Mouse (Mus musculus) heart, postnatal 14 days (tissue): ENCODE measurements at regions not wholly inside any gene's neighbourhood (a gene's known extent, or its start where the extent isn't known, plus 50 kb on each side); places are given as distances from the start of the nearest gene placed in this dataset.
A peak's percentile ranks its signal among the peaks of the same experiment; 100 is the strongest.

Source experiments
- DNase-seq, 2 experiments: peaks; one replicate each; pipeline ENCODE4 v3.0.0; 2021 to 2022
- intact Hi-C: fragments of 180-260 bp; cut with DNase I; formaldehyde crosslinking; loops from one replicate; pipeline ENCODE4 v1.15.1; 2025

DNA sequence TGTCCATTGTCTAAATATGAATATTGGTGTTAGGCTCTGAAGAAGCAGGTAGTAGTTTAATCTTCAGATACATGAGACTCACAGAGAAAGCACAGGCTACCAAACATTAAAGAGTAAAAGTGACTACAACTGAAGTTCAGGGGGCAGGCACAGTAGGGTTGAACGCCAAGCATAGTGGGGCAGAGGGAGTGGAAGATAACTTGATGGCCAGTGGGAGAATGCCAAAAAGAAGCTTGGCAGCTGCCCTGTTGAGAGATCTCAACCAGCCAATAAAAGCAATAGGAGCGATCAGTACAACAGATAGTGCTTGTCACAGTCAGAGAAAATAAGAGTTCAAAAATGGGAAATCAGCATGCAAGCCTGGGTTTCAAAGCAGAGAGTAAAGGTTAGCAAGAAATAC lies 125.4 kb upstream of the Cblb start:
- peak; percentile 2 to 4 for DNase-seq
- intact Hi-C loops: no loop called here

DNA sequence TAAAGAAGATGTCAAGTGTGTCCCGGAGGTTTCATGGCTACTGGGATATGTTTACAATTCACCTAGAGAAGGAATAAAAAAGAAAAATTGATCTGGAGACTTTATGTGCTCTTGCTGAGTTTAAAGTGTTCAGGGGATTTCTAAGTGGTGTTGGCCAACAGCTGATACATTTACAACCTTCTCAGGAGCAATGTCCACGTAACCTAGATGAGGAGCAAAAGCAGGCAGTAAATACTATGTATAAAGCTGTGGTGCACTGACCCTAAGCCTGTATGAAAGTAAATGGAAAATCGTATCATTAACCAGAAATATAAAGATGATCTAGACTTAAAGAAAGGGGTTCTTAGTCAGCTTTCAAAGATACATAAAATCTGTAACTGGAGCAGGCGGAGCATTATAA lies 124.3 kb upstream of the Cblb start:
- intact Hi-C loops: no loop called here
- no peak for DNase-seq

- intact Hi-C loops: no loop called here
- DNase-seq: no peak
Observed at GRCm38 (mm10) chr16:51910046-51910445, 121.0 kb upstream of the Cblb start.

GRCm38 (mm10) chr16:51911109-51911765 lies 119.8 kb upstream of the Cblb start:
- intact Hi-C loops: no loop called here
- DNase-seq: no peak

- no peak for DNase-seq
- intact Hi-C loops: no loop called here
Observed at GRCm38 (mm10) chr16:51915034-51915928, 115.7 kb upstream of the Cblb start.

- intact Hi-C loops: no loop called here
- no peak for DNase-seq
Observed at GRCm38 (mm10) chr16:51915929-51916308, 115.1 kb upstream of the Cblb start.

DNA sequence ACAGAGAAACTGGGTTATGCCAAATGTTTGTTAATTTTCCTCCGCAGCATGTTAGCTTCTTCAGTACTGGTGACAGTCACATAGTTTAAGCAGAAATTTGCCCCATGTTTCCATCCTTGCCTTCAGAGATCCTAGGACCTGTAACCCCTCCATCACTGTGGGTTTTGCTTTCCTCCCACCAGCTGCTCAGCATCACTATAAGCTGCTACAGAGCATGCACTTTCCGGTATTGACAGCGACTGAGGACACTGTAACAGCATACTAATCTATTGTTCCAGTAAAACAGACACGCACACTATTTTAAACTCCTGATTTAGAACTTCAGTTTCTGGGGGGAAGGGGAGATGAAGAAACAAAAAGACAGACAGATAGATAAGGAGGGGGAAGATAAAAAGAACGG lies 114.7 kb upstream of the Cblb start:
- no peak for DNase-seq
- intact Hi-C loops: no loop called here

DNA sequence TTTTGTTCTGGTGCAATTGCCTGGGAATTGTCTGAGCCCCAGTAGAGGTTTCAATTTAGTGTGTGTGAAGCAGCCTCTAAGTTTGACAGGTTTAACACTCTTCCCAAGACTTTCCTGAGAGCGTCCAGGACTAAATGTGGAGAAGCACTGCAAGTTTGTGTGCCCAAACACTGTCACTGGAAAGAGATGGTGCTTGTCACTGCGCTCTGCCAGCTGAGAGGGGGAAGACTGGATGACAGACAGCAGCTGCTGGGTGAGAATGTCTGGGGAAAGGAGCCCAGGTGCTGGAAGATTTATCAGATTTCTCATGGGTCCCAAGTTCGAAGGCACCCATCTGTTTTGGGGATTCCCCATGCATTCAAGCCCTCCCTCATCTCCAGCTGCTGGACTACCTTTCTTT lies 114.2 kb upstream of the Cblb start:
- no peak for DNase-seq
- intact Hi-C loops: no loop called here

DNA sequence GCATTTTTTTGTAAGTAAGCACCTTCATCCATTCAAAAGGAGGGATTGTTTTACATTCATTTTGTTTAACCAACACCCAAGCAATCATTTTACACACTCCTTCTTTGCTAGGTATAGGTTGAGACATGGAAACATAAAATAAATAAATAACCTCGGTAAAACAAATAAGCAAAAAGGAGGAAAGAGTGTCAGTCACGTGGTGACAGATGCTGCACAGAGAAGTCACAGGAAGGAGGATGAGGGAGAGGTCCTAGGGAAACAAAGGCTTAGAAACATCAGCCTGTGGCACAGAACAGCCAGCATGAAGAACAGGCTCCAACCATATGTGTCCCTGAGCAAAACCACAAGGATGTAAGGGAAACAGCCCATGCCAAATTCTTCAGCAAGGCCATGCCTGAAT lies 113.5 kb upstream of the Cblb start:
- intact Hi-C loops: no loop called here
- no peak for DNase-seq

GRCm38 (mm10) chr16:51921025-51921424 lies 110.0 kb upstream of the Cblb start:
- no peak for DNase-seq
- intact Hi-C loops: no loop called here

GRCm38 (mm10) chr16:51922589-51922988 lies 108.4 kb upstream of the Cblb start:
- DNase-seq: no peak
- intact Hi-C loops: no loop called here

DNA sequence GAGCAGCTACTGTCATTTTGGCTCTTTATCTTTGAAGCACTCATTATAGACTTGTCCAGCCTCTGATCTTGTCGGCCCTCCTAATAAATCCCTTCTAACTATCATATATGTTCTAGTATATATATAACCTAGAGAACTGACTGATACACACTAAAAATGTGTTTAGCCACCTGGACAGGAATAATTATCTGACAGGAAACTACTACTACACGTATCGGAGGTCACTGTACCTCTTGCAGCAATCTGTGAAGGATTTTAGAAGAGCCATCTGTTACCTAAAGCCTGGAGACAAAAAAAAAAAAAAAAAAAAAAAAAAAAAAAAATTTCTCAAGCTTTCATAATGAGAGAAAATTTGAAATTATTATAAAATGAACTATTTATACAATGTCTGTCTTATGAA lies 105.4 kb upstream of the Cblb start:
- intact Hi-C loops: no loop called here
- no peak for DNase-seq

DNA sequence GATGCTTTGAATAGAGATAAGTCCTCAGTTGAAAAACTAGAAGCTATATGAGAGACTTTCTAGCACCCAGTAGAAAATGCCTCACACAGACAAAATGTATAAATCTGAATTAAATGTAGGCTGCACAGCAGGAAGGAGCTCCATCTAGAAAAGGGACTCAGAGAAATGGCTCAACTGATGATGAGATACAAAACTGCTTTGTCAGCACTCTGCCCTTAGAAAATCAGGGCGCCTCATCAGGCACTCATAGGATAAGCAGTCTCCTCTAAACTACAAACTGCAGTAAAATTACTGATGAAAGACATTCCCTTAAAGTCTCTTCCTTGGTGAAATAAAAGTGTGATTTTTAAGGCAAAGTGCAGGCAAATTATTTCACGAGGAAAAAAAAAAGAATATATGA lies 97.9 kb upstream of the Cblb start:
- intact Hi-C loops: no loop called here
- no peak for DNase-seq

DNA sequence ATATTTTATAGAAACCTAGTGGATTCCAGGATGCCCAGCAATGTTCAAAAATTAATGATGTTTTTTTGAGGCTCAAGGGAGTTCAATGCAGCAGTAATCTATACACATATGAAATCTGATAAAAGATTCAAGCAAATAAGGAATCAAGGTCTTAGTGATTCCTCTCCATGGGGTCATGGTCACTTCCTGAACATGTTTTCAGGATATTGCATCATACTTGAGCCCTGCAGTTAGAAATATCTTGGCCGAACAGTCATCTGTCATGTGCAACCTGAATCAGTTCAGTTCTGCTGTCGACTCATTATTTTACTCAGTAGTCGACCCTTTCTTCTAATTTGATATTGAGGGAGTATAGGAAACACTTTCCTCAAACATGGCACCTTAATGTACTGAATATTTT lies 97.1 kb upstream of the Cblb start:
- intact Hi-C loops: no loop called here
- no peak for DNase-seq

DNA sequence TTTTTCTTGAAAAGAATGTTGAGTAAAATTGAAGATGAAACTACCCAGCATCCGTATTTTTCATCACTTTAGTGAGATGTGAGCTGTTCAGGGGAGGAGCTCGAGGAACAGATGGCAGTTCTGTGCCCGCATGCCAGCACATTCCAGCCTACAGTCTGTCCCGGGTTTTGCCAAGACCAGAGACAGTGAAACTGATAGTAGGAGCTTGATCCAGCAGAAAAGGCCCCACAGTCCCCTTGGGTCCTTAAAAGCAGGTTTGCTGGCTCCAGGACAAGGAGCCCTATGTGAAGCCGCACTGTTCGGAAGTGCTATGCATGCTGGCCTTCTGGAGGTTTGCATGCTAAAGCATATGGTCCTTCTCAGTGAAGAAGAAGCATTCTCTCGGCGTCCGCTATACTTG lies 93.7 kb upstream of the Cblb start:
- intact Hi-C loops: no loop called here
- DNase-seq: no peak

DNA sequence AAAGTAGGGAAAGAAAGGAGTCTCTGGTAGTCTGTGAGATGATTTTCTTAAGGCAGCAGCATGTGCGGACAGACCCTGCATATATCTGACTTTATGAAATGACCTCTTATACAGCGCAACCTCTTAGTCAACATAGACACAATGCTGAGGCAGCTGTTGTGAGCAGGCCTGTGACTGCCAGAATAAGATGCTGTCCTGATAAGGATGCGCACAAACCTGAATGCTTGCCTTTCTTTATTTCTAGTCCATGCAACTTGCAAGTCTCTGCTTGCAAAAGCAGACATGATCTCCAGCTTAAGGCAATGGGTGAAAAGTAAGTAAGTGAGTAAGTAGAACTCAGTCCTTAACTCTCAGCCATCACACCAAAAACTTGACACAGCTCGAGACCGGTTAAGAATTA lies 92.0 kb upstream of the Cblb start:
- intact Hi-C loops: no loop called here
- no peak for DNase-seq

DNA sequence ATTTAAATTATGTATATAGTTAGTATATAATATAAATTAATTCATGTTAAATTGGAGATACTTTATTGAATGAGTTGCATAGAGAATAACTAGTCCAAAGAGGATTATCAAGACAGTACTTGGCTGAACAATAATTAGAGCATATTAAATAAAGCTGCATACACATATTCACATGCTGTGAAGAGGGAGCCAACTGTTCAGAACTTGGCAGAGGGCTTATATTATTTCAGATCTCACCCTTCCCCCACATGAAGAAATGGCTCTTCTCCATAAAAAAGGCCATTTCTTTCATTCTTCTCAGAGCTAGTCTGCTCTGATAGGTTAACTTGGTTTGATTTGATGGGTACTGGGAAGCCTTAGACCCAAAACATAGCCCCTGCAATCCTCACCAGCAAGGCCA lies 90.5 kb upstream of the Cblb start:
- no peak for DNase-seq
- intact Hi-C loops: no loop called here

GRCm38 (mm10) chr16:51942431-51943130 lies 88.4 kb upstream of the Cblb start:
- DNase-seq: no peak
- intact Hi-C loops: no loop called here

DNA sequence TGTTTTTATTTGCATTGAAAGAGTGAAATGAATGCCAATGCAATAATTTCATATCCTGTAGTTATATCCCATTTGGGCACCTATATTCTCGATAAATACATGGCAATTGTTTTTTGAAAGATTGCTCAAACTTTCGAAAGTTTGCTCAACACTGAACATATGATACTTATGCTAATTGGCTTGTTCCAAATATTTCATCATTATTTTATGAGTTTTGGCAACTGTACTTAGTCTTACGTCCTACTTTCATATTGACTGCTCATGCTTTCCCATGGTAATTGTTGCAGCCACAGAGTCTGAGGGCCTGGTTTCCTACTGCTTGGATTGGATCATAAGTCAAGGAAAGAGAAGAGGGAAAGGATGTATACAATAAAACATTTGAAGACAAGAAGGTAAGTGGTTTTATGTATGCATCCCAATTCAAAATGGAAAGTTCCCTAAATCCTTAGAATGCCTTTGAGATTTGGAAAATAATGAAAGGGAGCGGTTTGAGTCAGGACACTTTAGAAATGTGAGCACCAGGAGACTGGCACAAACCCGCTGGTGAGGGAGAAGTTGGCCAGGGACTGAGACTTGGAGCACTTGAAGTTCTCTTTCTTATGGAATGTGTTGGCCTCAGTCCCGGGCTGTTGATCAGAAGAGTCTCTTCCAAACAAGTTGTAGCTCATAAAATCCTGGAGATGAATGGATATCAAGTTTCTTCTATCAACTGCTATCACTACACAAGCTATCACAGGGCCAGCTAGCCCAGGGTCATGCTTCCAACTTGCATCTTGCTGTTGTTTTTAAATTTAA lies 63.8 kb upstream of the Cblb start:
- no peak for DNase-seq
- intact Hi-C loops: loop anchor here (2.0 kb wide), 1 partner anchor 22 kb away; no protein-coding TSS in a partner anchor
